Mouse (Mus musculus) spleen, adult 2 months (tissue): ENCODE data around the gene Gm28035. TPM values are rescaled to one million over a fixed set of nuclear protein-coding genes. Genes with fewer than 3 reads are reported as not detected.

Experiments
- DNase-seq, 2 experiments: peaks; one replicate each; pipeline versions ENCODE4 v3.0.0 to v3.0.0-alpha.2; 2012 to 2021; ENCODE audit warnings: low spot score in 2 of 2, low read depth in 1 of 2
- H3K27ac ChIP-seq: fragments of 200-500 bp; 2 replicates; pipeline ENCODE4 v1.5.1; 2012; ENCODE audit warnings: low read length, inconsistent platforms; ENCODE audit not compliant: insufficient read depth
- H3K27me3 ChIP-seq: fragments of 200-500 bp; 2 replicates; pipeline ENCODE4 v1.6.1; 2012; ENCODE audit warnings: mild to moderate bottlenecking, moderate library complexity, low read length, inconsistent platforms; ENCODE audit not compliant: control insufficient read depth, insufficient read depth
- H3K36me3 ChIP-seq: fragments of 200-500 bp; 2 replicates; pipeline ENCODE4 v1.6.1; 2012; ENCODE audit warnings: mild to moderate bottlenecking, low read length, inconsistent platforms; ENCODE audit not compliant: control insufficient read depth, insufficient read depth
- H3K4me1 ChIP-seq: fragments of 200-500 bp; 2 replicates; pipeline ENCODE4 v1.6.1; 2011; ENCODE audit warnings: inconsistent platforms; ENCODE audit not compliant: control insufficient read depth, insufficient read depth, insufficient read length
- H3K4me3 ChIP-seq: fragments of 200-500 bp; 2 replicates; pipeline ENCODE4 v1.5.1; 2011; ENCODE audit warnings: mild to moderate bottlenecking, inconsistent platforms; ENCODE audit not compliant: insufficient read depth, insufficient read length; ENCODE audit errors: extremely low read depth
- CTCF ChIP-seq: fragments of 200-500 bp; IDR thresholded peaks from 2 replicates; pipeline ENCODE4 v1.5.1; 2011; ENCODE audit warnings: mild to moderate bottlenecking, inconsistent platforms; ENCODE audit not compliant: insufficient read depth, insufficient read length, insufficient replicate concordance; ENCODE audit errors: extremely low read depth
- POLR2A ChIP-seq: fragments of 200-500 bp; IDR thresholded peaks from 2 replicates; pipeline ENCODE4 v1.6.1; 2011; ENCODE audit warnings: low read depth, low read length, inconsistent platforms
- WGBS: fragments of 180-500 bp; shearing (Covaris S2); methylation state at CpG from one replicate; pipeline ENCODE4 v1.1.7; 2018; 5-methylcytosine and 5-hydroxymethylcytosine counted together
- polyA plus RNA-seq: library from polyadenylated mRNA; depleted of rRNA; stranded (reverse); fragments of >200 nt; gene quantifications from 2 replicates; pipeline ENCODE4 v1.2.3, GENCODE M21; 2012

The Gm28035 gene
- polyA plus RNA-seq, 1 experiment, result 6.0 TPM

- WGBS, result under 1% methylated on average over 57 of the region's 67 CpGs
- peaks cover 8% of the 10 kb centered on the region for H3K36me3 ChIP-seq
- peaks cover 6% of the 10 kb centered on the region; the same call in 1 of the 2 replicates for H3K4me1 ChIP-seq
- DNase-seq, result peak; percentile 95 to 100
- H3K27me3 ChIP-seq, result no peaks in the 10 kb centered on the region
- H3K27ac ChIP-seq, result peak within 1 kb of the TSS; percentile 93
- TF ChIP-seq POLR2A (peak; percentile 9), CTCF (peak; percentile 20; the same call in 1 of the 2 replicates)
- H3K4me3 ChIP-seq, result peak within 1 kb of the TSS; percentile 90
Observed at GRCm38 (mm10) chr2:30237199-30237880, 3.0 kb upstream of the Gm28035 start, which contains the start of gene Lrrc8a. Lrrc8a (plus strand) TSS chr2:30237715.

GRCm38 (mm10) chr2:30237881-30238280, 2.5 kb upstream of the Gm28035 start:
- TF ChIP-seq POLR2A, result no peak
- no peak for TF ChIP-seq CTCF
- Histone ChIP-seq H3K27ac (peak overlapping the region; percentile 93), H3K4me1 (peaks cover 10% of the 10 kb centered on the region; the same call in 1 of the 2 replicates), H3K4me3 (peak overlapping the region; percentile 90), H3K36me3 (peaks cover 8% of the 10 kb centered on the region), H3K27me3 (no peaks in the 10 kb centered on the region)
- peak in 1 of 2 experiments; percentile 75 for DNase-seq
- WGBS, result 0% methylated on average over 36 of the region's 42 CpGs

GRCm38 (mm10) chr2:30238906-30239465, 1.4 kb upstream of the Gm28035 start:
- Histone ChIP-seq H3K27ac (0 out of 2 replicates have a peak overlapping the region, but pooled peaks have one; percentile 27), H3K27me3 (no peaks in the 10 kb centered on the region), H3K36me3 (peaks cover 10% of the 10 kb centered on the region), H3K4me3 (peak overlapping the region; percentile 9; the same call in 1 of the 2 replicates), H3K4me1 (peaks cover 11% of the 10 kb centered on the region; the same call in 1 of the 2 replicates)
- TF ChIP-seq POLR2A (no peak), CTCF (no peak)
- DNase-seq, result no peak
- WGBS, result 63% methylated on average over 3 of the region's 3 CpGs

GRCm38 (mm10) chr2:30239777-30240176, 590 bp upstream of the Gm28035 start:
- peaks cover 10% of the 10 kb centered on the region for H3K36me3 ChIP-seq
- no peak for DNase-seq
- peaks cover 11% of the 10 kb centered on the region; the same call in 1 of the 2 replicates for H3K4me1 ChIP-seq
- peak overlapping the region; percentile 25 for H3K27ac ChIP-seq
- H3K4me3 ChIP-seq, result no peak overlapping the region
- no peak for TF ChIP-seq CTCF
- no peak for TF ChIP-seq POLR2A
- H3K27me3 ChIP-seq, result no peaks in the 10 kb centered on the region
- WGBS, result 74% methylated on average over 4 of the region's 4 CpGs

DNA sequence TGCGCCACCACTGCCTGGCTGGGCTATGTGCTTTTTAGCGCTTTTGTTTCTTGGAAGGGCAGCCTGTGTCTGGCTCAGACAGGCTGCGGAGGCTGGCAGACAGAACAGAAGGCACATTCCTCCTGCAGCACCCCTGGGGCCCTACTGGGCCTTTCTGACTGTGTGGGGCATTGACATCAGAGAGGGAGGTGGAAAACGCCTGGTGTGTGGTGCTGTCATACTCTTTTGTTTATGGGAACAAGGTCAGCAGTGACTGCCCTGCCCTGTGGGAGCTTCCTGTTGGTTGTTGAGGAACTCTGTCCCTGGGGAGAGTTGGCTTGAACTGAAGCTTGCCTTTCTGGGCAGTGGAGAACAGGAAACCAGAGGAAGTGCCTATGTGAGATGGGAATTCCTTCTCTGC, 2.1 kb downstream of the Gm28035 start:
- no peak for DNase-seq
- Histone ChIP-seq H3K4me3 (no peak overlapping the region), H3K27me3 (no peaks in the 10 kb centered on the region), H3K27ac (peak overlapping the region; percentile 54; the same call in 1 of the 2 replicates), H3K36me3 (peaks cover 10% of the 10 kb centered on the region), H3K4me1 (peaks cover 27% of the 10 kb centered on the region; the same call in 1 of the 2 replicates)
- WGBS, result 79% methylated on average over 4 of the region's 4 CpGs
- TF ChIP-seq CTCF (no peak), POLR2A (no peak)

GRCm38 (mm10) chr2:30243391-30243790, 3.0 kb downstream of the Gm28035 start:
- TF ChIP-seq CTCF, result no peak
- TF ChIP-seq POLR2A, result no peak
- Histone ChIP-seq H3K4me1 (peaks cover 33% of the 10 kb centered on the region; the same call in 1 of the 2 replicates), H3K4me3 (no peak overlapping the region), H3K27me3 (no peaks in the 10 kb centered on the region), H3K36me3 (peaks cover 10% of the 10 kb centered on the region), H3K27ac (no peak overlapping the region)
- WGBS, result 96% methylated on average over 4 of the region's 4 CpGs
- DNase-seq, result no peak
